Mouse (Mus musculus): ENCODE data around the gene Telo2. TPM values are rescaled to one million over a fixed set of nuclear protein-coding genes. Genes with fewer than 3 reads are reported as not detected.

The Telo2 gene
- total RNA-seq, 2 experiments from 2014 or later, result 15.2 to 16.8 TPM

- intact Hi-C loops (cut with DNase I), result loop anchor here (1.0 kb wide), 1 partner anchor 16 kb away; no protein-coding TSS in a partner anchor
- peak in 1 of 2 experiments; percentile 48 for DNase-seq
Observed at GRCm38 (mm10) chr17:25063872-25064271, 51.9 kb downstream of the Telo2 start.

- no peak for DNase-seq
- intact Hi-C loops (cut with DNase I), result no loop called here
Observed at GRCm38 (mm10) chr17:25063261-25063660, 52.5 kb downstream of the Telo2 start.

- intact Hi-C loops (cut with DNase I), result no loop called here
- DNase-seq, result no peak
Observed at GRCm38 (mm10) chr17:25057041-25057440, 58.7 kb downstream of the Telo2 start.

GRCm38 (mm10) chr17:25053274-25053673 is 62.5 kb downstream of the Telo2 start:
- intact Hi-C loops (cut with DNase I), result no loop called here
- DNase-seq, result no peak

Other genes with a start within 250 kb of the Telo2 start
- 10 to 100 TPM in 1 of 2 experiments, 1 to 10 TPM in 1; 9.9 to 14.0 TPM for gene Igfals, start 250.0 kb downstream of the Telo2 start, total RNA-seq (2021)
- 10 to 100 TPM; 27.0 to 27.8 TPM for gene Nubp2, start 229.6 kb downstream of the Telo2 start, total RNA-seq (2021)
- 10 to 100 TPM; 41.3 to 45.8 TPM for gene Spsb3, start 229.3 kb downstream of the Telo2 start, total RNA-seq (2021)
- 10 to 100 TPM; 17.1 to 23.7 TPM for gene Eme2, start 220.9 kb downstream of the Telo2 start, total RNA-seq (2021)
- gene Mrps34, start 220.9 kb downstream of the Telo2 start, total RNA-seq (2021), result 100 to 1,000 TPM; 114 to 116 TPM
- gene Nme3, start 219.5 kb downstream of the Telo2 start, total RNA-seq (2021), result 10 to 100 TPM; 45.4 to 54.6 TPM
- gene Mapk8ip3, start 179.0 kb downstream of the Telo2 start, total RNA-seq (2021), result 10 to 100 TPM; 64.0 to 66.9 TPM
- gene Jpt2, start 155.3 kb downstream of the Telo2 start, total RNA-seq (2021), result 10 to 100 TPM; 19.4 to 22.9 TPM
- gene Cramp1l, start 100.2 kb downstream of the Telo2 start, total RNA-seq (2021), result 10 to 100 TPM; 15.2 to 15.9 TPM
- 1 to 10 TPM; 7.3 to 7.8 TPM for gene Ift140, start 99.9 kb downstream of the Telo2 start, total RNA-seq (2021)
- gene Tmem204, start 32.4 kb downstream of the Telo2 start, total RNA-seq (2021), result 10 to 100 TPM; 42.1 to 42.2 TPM
- gene Ptx4, start 4.8 kb upstream of the Telo2 start, total RNA-seq (2021), result 1 to 10 TPM; 1.9 to 4.6 TPM
- gene Clcn7, start 17.4 kb upstream of the Telo2 start, total RNA-seq (2021), result 10 to 100 TPM; 27.7 to 28.8 TPM
- under 1 TPM in 1 of 2 experiments, not detected in 1; 0.10 TPM for gene Ccdc154, start 46.5 kb upstream of the Telo2 start, total RNA-seq (2021)
- not detected for gene Gm38655, start 59.5 kb upstream of the Telo2 start, total RNA-seq (2021)
- 10 to 100 TPM; 18.4 to 18.8 TPM for gene BC003965, start 68.6 kb upstream of the Telo2 start, total RNA-seq (2021)
- 10 to 100 TPM in 1 of 2 experiments, 1 to 10 TPM in 1; 10.0 to 10.1 TPM for gene Unkl, start 72.4 kb upstream of the Telo2 start, total RNA-seq (2021)
- gene Gnptg, start 124.2 kb upstream of the Telo2 start, total RNA-seq (2021), result 10 to 100 TPM; 11.3 to 13.9 TPM
- gene Tsr3, start 124.2 kb upstream of the Telo2 start, total RNA-seq (2021), result 10 to 100 TPM; 12.7 to 13.8 TPM
- gene Baiap3, start 140.4 kb upstream of the Telo2 start, total RNA-seq (2021), result under 1 TPM; 0.27 to 0.34 TPM
- gene Ube2i, start 158.7 kb upstream of the Telo2 start, total RNA-seq (2021), result 100 to 1,000 TPM; 166 to 173 TPM
- 1 to 10 TPM; 1.3 to 2.1 TPM for gene Prss34, start 182.4 kb upstream of the Telo2 start, total RNA-seq (2021)
- not detected for gene Prss28, start 192.7 kb upstream of the Telo2 start, total RNA-seq (2021)
- gene Prss29, start 202.7 kb upstream of the Telo2 start, total RNA-seq (2021), result not detected
- 1 to 10 TPM; 2.3 to 2.4 TPM for gene Tpsab1, start 229.6 kb upstream of the Telo2 start, total RNA-seq (2021)